Mouse (Mus musculus) olfactory bulb, adult 2 months (tissue): Measurements from ENCODE around the gene Azin2.

Experiments
- CTCF ChIP-seq: fragments of 200-500 bp; IDR thresholded peaks from 2 replicates; pipeline ENCODE4 v1.5.1; 2012; ENCODE audit warnings: low read depth, mild to moderate bottlenecking, low read length, moderate library complexity; ENCODE audit not compliant: insufficient read depth
- POLR2A ChIP-seq: fragments of 200-500 bp; IDR thresholded peaks from 2 replicates; pipeline ENCODE4 v1.6.1; 2012; ENCODE audit warnings: mild to moderate bottlenecking, low read depth, low read length, moderate library complexity; ENCODE audit not compliant: insufficient read depth

DNA sequence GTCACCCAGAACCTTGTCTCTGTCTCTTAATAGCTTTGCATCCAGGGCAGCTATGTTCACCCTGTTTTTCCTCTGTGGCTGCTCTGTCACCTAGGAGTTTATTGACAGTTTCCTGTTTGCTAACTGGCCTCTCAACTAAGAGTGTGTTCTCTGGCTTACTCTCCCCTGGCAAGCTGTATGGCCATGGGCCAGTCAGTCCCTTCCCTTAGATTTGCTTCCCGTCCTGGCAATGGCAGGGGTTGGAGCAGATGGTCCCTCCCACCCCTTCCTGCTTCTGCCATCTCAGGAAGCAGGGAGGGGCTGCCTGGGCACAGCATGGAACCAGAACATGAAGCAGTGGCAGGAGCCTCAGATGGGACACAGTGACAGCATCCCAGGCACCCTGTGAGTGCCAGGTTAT, 71.1 kb downstream of the Azin2 start:
- TF ChIP-seq CTCF (no peak), POLR2A (no peak)
